Mouse (Mus musculus) MEL (cell line): ENCODE results near the gene Ccdc34. TPM values are rescaled to one million over a fixed set of nuclear protein-coding genes. Genes with fewer than 3 reads are reported as not detected.

Source experiments
- DNase-seq: peaks from one replicate; pipeline ENCODE4 v3.0.0; 2011; ENCODE audit warnings: low read depth, low spot score
- H3K27ac ChIP-seq: 2 replicates; pipeline ENCODE4 v1.5.1; 2012; ENCODE audit warnings: low read depth, mild to moderate bottlenecking, control low read depth, low read length, moderate library complexity; ENCODE audit not compliant: control insufficient read depth
- H3K27me3 ChIP-seq, 2 experiments: fragments of 150-350 bp in 1 of 2; sonication (generic) in 1 of 2; 2 replicates each; pipeline ENCODE4 v1.6.1; 2012; ENCODE audit warnings: low read length in 2 of 2, mild to moderate bottlenecking in 2 of 2, improper control_type of control experiment in 1 of 2, moderate library complexity in 1 of 2; ENCODE audit not compliant: insufficient read depth in 2 of 2, control insufficient read depth in 1 of 2
- H3K36me3 ChIP-seq, 2 experiments: 2 replicates each; pipeline ENCODE4 v1.6.1; 2012 to 2014; ENCODE audit warnings: low read length in 2 of 2, improper control_type of control experiment in 1 of 2, inconsistent platforms in 1 of 2, mild to moderate bottlenecking in 1 of 2; ENCODE audit not compliant: insufficient read depth in 2 of 2, control insufficient read depth in 1 of 2
- H3K4me1 ChIP-seq, 2 experiments: fragments of 150-350 bp in 1 of 2; sonication (generic) in 1 of 2; 2 replicates each; pipeline ENCODE4 v1.6.1; 2012; ENCODE audit warnings: low read length in 2 of 2, improper control_type of control experiment in 1 of 2, mild to moderate bottlenecking in 1 of 2; ENCODE audit not compliant: insufficient read depth in 2 of 2, control insufficient read depth in 1 of 2
- H3K4me3 ChIP-seq, 2 experiments: fragments of 150-350 bp in 1 of 2; sonication (generic) in 1 of 2; 2 replicates each; pipeline ENCODE4 v1.5.1; 2012; ENCODE audit warnings: low read depth in 2 of 2, low read length in 2 of 2, mild to moderate bottlenecking in 2 of 2, moderate library complexity in 2 of 2, control low read depth in 1 of 2, improper control_type of control experiment in 1 of 2; ENCODE audit not compliant: control insufficient read depth in 1 of 2, insufficient read depth in 1 of 2
- H3K79me2 ChIP-seq: 2 replicates; pipeline ENCODE4 v1.6.1; 2012; ENCODE audit warnings: mild to moderate bottlenecking, low read length, moderate library complexity; ENCODE audit not compliant: control insufficient read depth, poor library complexity, insufficient read depth
- H3K9ac ChIP-seq: 2 replicates; pipeline ENCODE4 v1.6.1; 2012; ENCODE audit warnings: low read depth, mild to moderate bottlenecking, control low read depth, low read length, moderate library complexity; ENCODE audit not compliant: control insufficient read depth, poor library complexity, severe bottlenecking
- H3K9me3 ChIP-seq: fragments of 150-350 bp; sonication (generic); replicated peaks from 2 replicates; pipeline ENCODE4 v1.6.1; 2012; ENCODE audit warnings: mild to moderate bottlenecking, low read length, improper control_type of control experiment, moderate library complexity; ENCODE audit not compliant: insufficient read depth
- CHD2 ChIP-seq: IDR thresholded peaks from 2 replicates; pipeline ENCODE4 v1.6.1; 2011; ENCODE audit warnings: low read length, improper control_type of control experiment
- EP300 ChIP-seq, 2 experiments: IDR thresholded peaks; 2 replicates each; pipeline ENCODE4 v1.6.1; 2011; ENCODE audit warnings: improper control_type of control experiment in 2 of 2, low read length in 2 of 2, low read depth in 1 of 2, mild to moderate bottlenecking in 1 of 2
- ETS1 ChIP-seq: IDR thresholded peaks from 2 replicates; pipeline ENCODE4 v1.6.1; 2012; ENCODE audit warnings: low read depth, mild to moderate bottlenecking, inconsistent platforms, low read length, improper control_type of control experiment, moderate library complexity
- GATA1 ChIP-seq: IDR thresholded peaks from 2 replicates; pipeline ENCODE4 v1.6.1; 2011; ENCODE audit warnings: low read depth, low read length, improper control_type of control experiment
- HCFC1 ChIP-seq: IDR thresholded peaks from 2 replicates; pipeline ENCODE4 v1.6.1; 2012; ENCODE audit warnings: low read depth, mild to moderate bottlenecking, inconsistent platforms, low read length, improper control_type of control experiment, moderate library complexity
- KAT2A ChIP-seq: conservative IDR thresholded peaks from 2 replicates; pipeline ENCODE4 v1.6.1; 2012; ENCODE audit warnings: low read depth, low read length, improper control_type of control experiment, inconsistent platforms
- MEF2A ChIP-seq: IDR thresholded peaks from 2 replicates; pipeline ENCODE4 v1.6.1; 2014; ENCODE audit warnings: low read depth, mild to moderate bottlenecking, inconsistent platforms, low read length, improper control_type of control experiment; ENCODE audit not compliant: poor library complexity, insufficient replicate concordance, severe bottlenecking; ENCODE audit errors: extremely low read depth
- POLR2A ChIP-seq, 2 experiments: IDR thresholded peaks; 2 replicates each; pipeline ENCODE4 v1.6.1; 2011 to 2012; ENCODE audit warnings: low read length in 2 of 2, mild to moderate bottlenecking in 2 of 2, control low read depth in 1 of 2, improper control_type of control experiment in 1 of 2, low read depth in 1 of 2, moderate library complexity in 1 of 2; ENCODE audit not compliant: control insufficient read depth in 1 of 2, insufficient read depth in 1 of 2, poor library complexity in 1 of 2
- POLR2AphosphoS2 ChIP-seq: IDR thresholded peaks from 2 replicates; pipeline ENCODE4 v1.6.1; 2011; ENCODE audit warnings: low read length, improper control_type of control experiment
- RCOR1 ChIP-seq: IDR thresholded peaks from 2 replicates; pipeline ENCODE4 v1.6.1; 2012; ENCODE audit warnings: low read depth, mild to moderate bottlenecking, inconsistent platforms, low read length, improper control_type of control experiment
- SIN3A ChIP-seq: IDR thresholded peaks from 2 replicates; pipeline ENCODE4 v1.6.1; 2012; ENCODE audit warnings: low read length, improper control_type of control experiment, inconsistent platforms
- TAL1 ChIP-seq: IDR thresholded peaks from 2 replicates; pipeline ENCODE4 v1.6.1; 2012; ENCODE audit warnings: mild to moderate bottlenecking, inconsistent platforms, low read length, moderate library complexity, mixed read lengths
- TBP ChIP-seq: IDR thresholded peaks from 2 replicates; pipeline ENCODE4 v1.8.0; 2011; ENCODE audit warnings: low read depth, low read length, improper control_type of control experiment
- UBTF ChIP-seq: IDR thresholded peaks from 2 replicates; pipeline ENCODE4 v1.6.1; 2012; ENCODE audit warnings: low read depth, mild to moderate bottlenecking, inconsistent platforms, low read length, improper control_type of control experiment, moderate library complexity, borderline replicate concordance; ENCODE audit not compliant: insufficient read depth
- USF1 ChIP-seq: IDR thresholded peaks from 2 replicates; pipeline ENCODE4 v1.6.1; 2014; ENCODE audit warnings: low read depth, mild to moderate bottlenecking, inconsistent platforms, low read length, improper control_type of control experiment, moderate library complexity
- USF2 ChIP-seq, 2 experiments: IDR thresholded peaks; 2 replicates each; pipeline ENCODE4 v1.6.1; 2011 to 2012; ENCODE audit warnings: improper control_type of control experiment in 2 of 2, low read length in 2 of 2, borderline replicate concordance in 1 of 2, inconsistent platforms in 1 of 2, low read depth in 1 of 2, mild to moderate bottlenecking in 1 of 2; ENCODE audit not compliant: insufficient read depth in 1 of 2
- ZC3H11A ChIP-seq: IDR thresholded peaks from 2 replicates; pipeline ENCODE4 v1.6.1; 2012; ENCODE audit warnings: low read depth, mild to moderate bottlenecking, inconsistent platforms, low read length, improper control_type of control experiment
- ZKSCAN1 ChIP-seq: IDR thresholded peaks from 2 replicates; pipeline ENCODE4 v1.6.1; 2012; ENCODE audit warnings: low read depth, mild to moderate bottlenecking, inconsistent platforms, low read length, improper control_type of control experiment, moderate library complexity
- ZMIZ1 ChIP-seq: IDR thresholded peaks from 2 replicates; pipeline ENCODE4 v1.6.1; 2012; ENCODE audit warnings: low read depth, mild to moderate bottlenecking, inconsistent platforms, low read length, improper control_type of control experiment, moderate library complexity
- polyA plus RNA-seq, 2 experiments: library from polyadenylated mRNA; stranded (reverse) in 1 of 2; unstranded in 1 of 2; fragments of >175 nt in 1 of 2; fragments of >200 nt in 1 of 2; gene quantifications; 2 replicates each; pipeline versions ENCODE4 v1.2.1 to v1.2.4; 2012; ENCODE audit warnings: low replicate concordance in 2 of 2, low read depth in 1 of 2; ENCODE audit not compliant: insufficient read length in 2 of 2, insufficient read depth in 1 of 2, missing spikeins in 1 of 2
- total RNA-seq: library from RNA; depleted of rRNA; stranded (reverse); fragments of 300-350 nt; gene quantifications from 2 replicates; pipeline ENCODE4 v1.2.3, GENCODE M21; 2012

Ccdc34 gene
- total and polyA plus RNA-seq, 3 experiments: 14.1 to 39.0 TPM; not detected in 1

- no peak for DNase-seq
- H3K9me3 ChIP-seq: no peaks in the 10 kb centered on the region
- TF ChIP-seq POLR2AphosphoS2: no peak
- TF ChIP-seq POLR2A (IDR thresholded peaks at IDR 0.05; ENCODE audit: control insufficient read depth in 1 of 2, insufficient read depth in 1 of 2, low read depth in 1 of 2, low read length in 2 of 2, poor library complexity in 1 of 2): no peak
- no peak for TF ChIP-seq MEF2A
- no peak for TF ChIP-seq EP300 (IDR thresholded peaks at IDR 0.05; ENCODE audit: low read depth in 1 of 2, low read length in 2 of 2)
- TF ChIP-seq CHD2: no peak
- no peak for TF ChIP-seq ZMIZ1
- no peak for TF ChIP-seq KAT2A
- TF ChIP-seq USF1: no peak
- no peak for TF ChIP-seq RCOR1
- H3K36me3 ChIP-seq: no peaks in the 10 kb centered on the region
- H3K79me2 ChIP-seq: no peaks in the 10 kb centered on the region
- no peak overlapping the region for H3K4me3 ChIP-seq
- H3K27ac ChIP-seq: no peak overlapping the region
- H3K27me3 ChIP-seq: no peaks in the 10 kb centered on the region
- no peaks in the 10 kb centered on the region for H3K4me1 ChIP-seq
- H3K9ac ChIP-seq: no peak overlapping the region
These were observed 156.2 kb downstream of the Ccdc34 start for GRCm38 (mm10) chr2:110173818-110174247.

GRCm38 (mm10) chr2:110176761-110177400 is 159.3 kb downstream of the Ccdc34 start:
- Histone ChIP-seq H3K79me2 (no peaks in the 10 kb centered on the region), H3K36me3 (no peaks in the 10 kb centered on the region), H3K27me3 (no peaks in the 10 kb centered on the region), H3K9ac (no peak overlapping the region), H3K9me3 (no peaks in the 10 kb centered on the region), H3K4me1 (no peaks in the 10 kb centered on the region), H3K27ac (no peak overlapping the region), H3K4me3 (no peak overlapping the region)
- no peak for DNase-seq
- TF ChIP-seq USF2 (IDR thresholded peaks at IDR 0.05; ENCODE audit: borderline replicate concordance in 1 of 2, insufficient read depth in 1 of 2, low read depth in 1 of 2, low read length in 2 of 2): no peak
- no peak for TF ChIP-seq POLR2A (IDR thresholded peaks at IDR 0.05; ENCODE audit: control insufficient read depth in 1 of 2, insufficient read depth in 1 of 2, low read depth in 1 of 2, low read length in 2 of 2, poor library complexity in 1 of 2)
- no peak for TF ChIP-seq TAL1
- no peak for TF ChIP-seq HCFC1
- TF ChIP-seq ZC3H11A: no peak
- TF ChIP-seq ETS1: no peak
- TF ChIP-seq UBTF: no peak
- no peak for TF ChIP-seq ZMIZ1
- TF ChIP-seq TBP: no peak
- no peak for TF ChIP-seq ZKSCAN1
- no peak for TF ChIP-seq KAT2A
- no peak for TF ChIP-seq USF1
- no peak for TF ChIP-seq GATA1
- TF ChIP-seq SIN3A: no peak
